Mouse (Mus musculus) brain, embryonic 18.5 days (tissue): ENCODE measurements at regions not wholly inside any gene's neighbourhood (a gene's known extent, or its start where the extent isn't known, plus 50 kb on each side); places are given as distances from the start of the nearest gene placed in this dataset.

Experiments
- DNase-seq: peaks from one replicate; pipeline ENCODE4 v3.0.0-alpha.2; 2012; ENCODE audit warnings: low read depth, low spot score

GRCm38 (mm10) chr6:117569576-117570326 is 271.2 kb upstream of the Zfp637 start:
- no peak for DNase-seq

GRCm38 (mm10) chr6:117570346-117570745 is 270.6 kb upstream of the Zfp637 start:
- DNase-seq: no peak

DNA sequence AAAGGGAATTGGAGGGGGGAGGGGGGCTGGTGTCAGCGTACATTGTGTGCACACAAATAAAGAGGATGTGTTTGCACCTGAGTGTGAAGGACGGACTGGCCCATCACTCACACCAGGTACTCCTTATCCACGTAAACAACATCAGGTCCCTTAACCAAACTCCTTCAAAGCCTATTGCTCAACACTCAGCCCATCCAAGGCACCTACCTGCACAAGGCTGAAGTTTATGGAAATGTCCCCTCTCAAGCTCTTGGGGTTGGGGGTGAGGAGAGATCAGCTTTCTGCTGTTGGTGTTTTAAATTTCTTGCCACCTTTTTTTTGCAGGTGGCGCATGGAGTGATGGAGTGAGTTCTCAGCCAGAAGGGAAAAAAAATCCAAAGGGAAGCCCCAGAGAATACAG is 270.2 kb upstream of the Zfp637 start:
- no peak for DNase-seq

DNA sequence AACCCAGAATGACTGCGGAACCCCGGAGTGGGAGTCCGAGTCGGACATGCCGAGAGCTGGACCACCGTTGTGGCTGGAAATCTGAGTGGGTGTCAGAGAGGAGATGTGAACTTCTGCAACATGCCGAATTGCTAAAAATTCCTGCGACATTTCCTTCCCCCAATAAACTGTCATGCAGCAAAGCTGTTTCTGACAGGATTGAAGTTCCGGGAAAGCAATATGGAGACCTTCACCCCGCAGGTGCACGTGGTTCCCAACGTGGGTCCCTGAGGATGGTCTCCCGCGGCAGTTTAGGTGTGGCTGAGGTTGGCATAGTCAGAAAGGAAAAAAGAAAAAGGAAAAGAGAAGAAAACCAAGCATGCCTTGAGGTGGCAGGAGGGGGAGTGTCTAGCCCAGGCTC is 269.0 kb upstream of the Zfp637 start:
- DNase-seq: no peak

GRCm38 (mm10) chr6:117573371-117573770 is 267.6 kb upstream of the Zfp637 start:
- DNase-seq: no peak

DNA sequence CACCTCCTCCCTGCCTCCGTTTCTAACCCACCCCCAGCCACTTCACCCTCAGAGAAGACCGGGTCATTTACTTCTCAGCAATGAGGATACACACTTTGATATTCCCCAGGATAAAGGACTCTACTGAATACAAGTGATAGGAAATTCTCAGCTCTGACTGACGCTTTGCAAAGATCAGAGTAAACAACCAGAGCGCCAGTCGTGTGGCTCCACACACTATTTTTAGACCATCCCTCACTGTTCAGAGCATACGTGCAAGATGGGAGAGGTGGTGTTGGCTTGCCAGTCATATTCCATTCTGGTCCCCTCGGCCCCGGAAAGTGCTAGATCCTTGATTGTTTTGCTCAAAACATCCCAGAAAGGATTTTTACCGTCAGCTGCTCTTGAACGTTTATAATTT is 266.8 kb upstream of the Zfp637 start:
- no peak for DNase-seq

- no peak for DNase-seq
Observed at GRCm38 (mm10) chr6:117575057-117575456, 265.9 kb upstream of the Zfp637 start.

DNA sequence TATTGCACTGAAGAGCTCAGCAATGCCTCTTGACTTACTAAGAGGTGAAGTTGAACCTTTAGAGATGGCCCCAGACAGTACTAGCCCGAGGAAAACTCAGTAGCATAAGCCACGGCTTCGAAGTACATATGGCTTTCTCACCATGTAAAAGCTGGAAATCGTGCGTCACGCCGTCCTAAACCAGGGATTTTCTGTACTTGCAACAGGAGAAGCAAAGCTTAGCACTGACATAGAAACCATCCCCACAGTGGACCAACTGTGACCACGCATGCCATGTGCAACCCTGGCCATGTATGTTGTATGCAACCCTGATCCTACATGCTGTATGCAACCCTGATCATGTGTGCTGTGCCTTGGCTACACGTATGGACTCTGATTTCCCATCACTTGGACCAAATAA is 265.0 kb upstream of the Zfp637 start:
- no peak for DNase-seq

DNA sequence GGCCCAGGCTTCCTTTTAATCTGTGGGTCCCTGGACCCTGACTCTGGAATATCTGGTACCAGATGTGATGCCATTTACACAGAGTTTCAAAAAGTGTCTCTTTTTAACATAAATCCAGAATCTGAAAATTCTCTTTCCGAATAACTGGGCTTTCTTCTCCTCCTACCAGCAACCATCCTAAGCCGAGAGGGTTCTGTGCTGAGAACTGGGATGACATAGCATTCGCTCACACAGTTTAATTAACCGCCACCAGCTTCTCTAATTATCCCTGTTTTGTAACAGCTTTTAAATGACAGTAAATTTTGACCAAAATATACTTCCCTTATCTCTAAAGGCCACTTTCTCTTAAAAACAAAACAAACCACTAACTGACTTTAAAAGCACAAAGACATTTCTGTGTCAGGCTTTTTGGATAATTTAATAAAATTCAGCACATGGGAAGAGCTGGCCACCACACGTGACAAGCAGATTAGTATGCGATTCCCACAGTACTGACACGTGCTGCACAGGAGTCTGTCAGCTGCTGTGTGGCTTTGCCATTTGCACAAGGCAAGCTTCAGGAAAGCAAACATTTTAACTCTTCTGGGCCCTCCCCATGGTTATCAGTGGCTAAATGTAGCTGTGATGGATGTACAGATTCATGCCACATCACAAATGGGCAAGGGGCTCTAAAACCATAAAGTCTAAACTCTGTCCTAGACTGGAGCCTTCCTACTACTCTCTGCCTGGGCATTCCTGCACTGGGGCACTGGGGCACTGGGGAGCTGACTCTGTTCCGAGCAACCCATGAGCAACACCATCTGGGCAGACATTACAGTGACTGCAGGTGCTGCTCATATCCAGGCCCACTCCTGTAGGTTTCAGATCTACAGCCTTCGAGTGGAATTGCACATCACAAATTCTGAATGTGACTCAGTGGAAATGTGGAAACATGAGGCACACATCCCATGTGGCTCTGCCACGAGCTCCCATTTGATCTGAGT is 263.1 kb upstream of the Zfp637 start:
- DNase-seq: no peak

- no peak for DNase-seq
Observed at GRCm38 (mm10) chr6:117580951-117581350, 260.0 kb upstream of the Zfp637 start.

GRCm38 (mm10) chr6:117583121-117583520 is 257.9 kb upstream of the Zfp637 start:
- no peak for DNase-seq

GRCm38 (mm10) chr6:117584563-117584962 is 256.4 kb upstream of the Zfp637 start:
- DNase-seq: no peak

GRCm38 (mm10) chr6:117596166-117596840 is 244.7 kb upstream of the Zfp637 start:
- DNase-seq: no peak

DNA sequence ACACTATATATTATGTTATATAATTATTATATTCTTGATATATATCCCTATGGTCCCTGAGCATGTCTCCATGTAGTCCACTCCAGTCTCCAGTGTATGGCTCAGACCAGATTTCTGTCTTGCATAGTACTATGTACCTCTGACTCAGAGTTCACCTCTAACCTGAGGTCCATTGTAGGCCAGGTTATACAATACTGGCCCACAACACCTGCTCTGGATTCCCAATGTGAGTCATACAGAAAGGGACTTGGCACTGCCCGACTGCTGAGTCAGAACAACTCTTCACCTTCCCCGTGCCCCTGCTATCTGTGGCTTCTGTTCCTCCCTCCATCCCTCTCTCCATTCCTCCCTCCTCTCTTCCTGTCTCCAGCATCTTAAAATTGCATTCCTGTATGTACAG is 236.1 kb upstream of the Zfp637 start:
- no peak for DNase-seq

- no peak for DNase-seq
Observed at GRCm38 (mm10) chr6:117605685-117606084, 235.3 kb upstream of the Zfp637 start.

DNA sequence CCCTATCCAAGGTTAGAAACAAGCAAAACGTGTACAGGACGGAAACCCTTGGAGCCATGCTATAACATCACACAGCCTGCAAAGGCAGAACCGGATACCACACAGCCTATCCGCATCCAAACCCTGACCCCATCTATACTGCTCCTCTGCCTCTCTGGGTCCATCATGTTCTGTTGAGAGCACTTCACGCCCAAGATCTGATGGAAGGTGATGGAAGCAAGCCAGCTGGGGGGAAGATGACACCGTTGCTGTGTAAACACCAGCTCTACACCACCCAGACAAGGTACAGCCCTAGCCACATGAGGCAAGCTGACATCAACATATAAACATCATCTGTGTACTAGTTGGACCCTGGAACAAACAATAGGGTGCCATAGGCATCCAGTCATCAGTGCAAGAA is 234.8 kb upstream of the Zfp637 start:
- no peak for DNase-seq

- no peak for DNase-seq
Observed at GRCm38 (mm10) chr6:117607023-117607422, 234.0 kb upstream of the Zfp637 start.

DNA sequence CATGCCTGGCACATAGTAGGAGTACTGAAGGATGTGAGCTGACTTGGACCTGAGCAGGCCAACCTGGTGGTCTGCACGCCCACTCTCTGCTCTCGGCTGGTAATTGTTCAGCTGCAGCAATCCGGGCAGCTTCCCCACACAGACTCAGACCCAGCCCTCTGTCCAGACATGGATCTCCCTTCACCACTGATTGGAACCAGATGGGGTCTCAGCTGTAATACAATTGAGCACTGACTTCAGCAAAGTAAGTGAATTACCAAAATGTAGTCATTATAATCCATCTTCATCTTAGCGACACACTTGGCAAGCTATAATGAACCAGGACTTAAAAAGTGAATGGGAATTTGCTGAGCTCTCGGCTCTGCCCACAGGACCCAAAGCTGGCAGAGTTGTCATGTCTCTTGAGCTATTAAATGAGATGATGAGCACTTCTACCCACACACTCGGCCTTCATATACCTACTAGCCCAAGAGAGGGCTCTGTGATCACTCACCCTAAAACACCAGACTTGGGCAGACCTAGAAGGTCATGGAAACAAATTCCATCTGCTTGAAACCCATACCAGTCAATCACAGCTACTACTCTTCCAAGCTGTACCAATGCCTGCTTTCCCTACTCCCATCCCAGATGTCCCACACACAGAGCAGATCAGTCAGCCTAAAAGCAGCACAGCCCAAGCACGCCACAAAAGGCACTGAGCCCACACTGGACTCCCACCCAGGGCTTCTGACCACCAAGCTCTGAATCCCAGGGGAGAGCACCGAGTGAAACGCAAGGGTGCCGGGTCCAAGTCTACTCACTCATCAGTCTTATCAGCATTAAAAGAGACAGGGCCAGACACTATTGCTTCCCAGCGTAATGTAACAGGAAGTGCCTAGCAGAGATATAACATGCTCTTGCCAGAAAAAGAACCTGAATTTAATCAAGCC is 231.2 kb upstream of the Zfp637 start:
- no peak for DNase-seq

GRCm38 (mm10) chr6:117611281-117611680 is 229.7 kb upstream of the Zfp637 start:
- DNase-seq: no peak

- no peak for DNase-seq
Observed at GRCm38 (mm10) chr6:117611965-117612364, 229.0 kb upstream of the Zfp637 start.

- DNase-seq: no peak
Observed at GRCm38 (mm10) chr6:117612421-117612820, 228.6 kb upstream of the Zfp637 start.
